Mouse (Mus musculus) C2C12 (cell line): ENCODE results near the gene Dtx1.

Source experiments
- CEBPB ChIP-seq: IDR thresholded peaks from one replicate; pipeline ENCODE4 v1.6.1; 2011; ENCODE audit warnings: low read depth, mild to moderate bottlenecking, control low read depth, moderate library complexity
- CTCF ChIP-seq: IDR thresholded peaks from one replicate; pipeline ENCODE4 v1.5.1; 2011; ENCODE audit not compliant: control insufficient read depth, insufficient read depth, insufficient read length
- FOSL1 ChIP-seq: IDR thresholded peaks from one replicate; pipeline ENCODE4 v1.8.0; 2011; ENCODE audit warnings: mild to moderate bottlenecking, low read length; ENCODE audit not compliant: poor library complexity, insufficient read depth, severe bottlenecking
- MAX ChIP-seq: IDR thresholded peaks from one replicate; pipeline ENCODE4 v1.6.1; 2011; ENCODE audit warnings: mild to moderate bottlenecking, control low read depth
- MYOD1 ChIP-seq: IDR thresholded peaks from one replicate; pipeline ENCODE4 v1.6.1; 2011; ENCODE audit warnings: low read depth; ENCODE audit not compliant: control insufficient read depth, insufficient read length
- USF1 ChIP-seq: IDR thresholded peaks from one replicate; pipeline ENCODE4 v1.6.1; 2011; ENCODE audit warnings: low read depth, mild to moderate bottlenecking, control low read depth, moderate library complexity

DNA sequence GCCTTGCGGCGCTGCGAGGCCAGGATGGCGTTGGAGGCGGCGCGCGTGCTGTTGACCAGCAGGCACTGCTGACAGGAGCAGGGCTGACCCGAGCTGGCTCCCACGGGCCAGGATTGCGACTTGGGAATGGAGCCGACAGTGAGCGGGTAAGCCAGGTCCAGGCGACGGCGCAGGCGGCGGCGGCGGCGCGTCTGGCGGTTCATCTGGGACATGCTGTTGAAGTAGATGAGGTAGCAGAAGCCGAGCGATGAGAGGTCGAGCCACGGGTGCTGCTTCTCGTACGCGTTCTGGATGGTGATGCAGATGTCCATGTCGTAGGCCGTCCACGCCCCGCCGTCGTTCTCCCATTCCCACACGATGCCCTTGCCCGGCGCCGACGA is 17.0 kb downstream of the Dtx1 start:
- TF ChIP-seq CTCF: no peak
- TF ChIP-seq MYOD1: no peak
- no peak for TF ChIP-seq USF1
- TF ChIP-seq MAX: no peak
- no peak for TF ChIP-seq CEBPB
- TF ChIP-seq FOSL1: no peak
